Mouse (Mus musculus): ENCODE results near the gene Dlst. TPM values are rescaled to one million over a fixed set of nuclear protein-coding genes. Genes with fewer than 3 reads are reported as not detected.
"Not testable (repeated sequence)": the region's sequence is repeated elsewhere in the genome, so short reads cannot be mapped to it uniquely, and the experiment has no call there.

Dlst gene
- polyA plus RNA-seq, 1 experiment from 2014 or later: 102 TPM

DNA sequence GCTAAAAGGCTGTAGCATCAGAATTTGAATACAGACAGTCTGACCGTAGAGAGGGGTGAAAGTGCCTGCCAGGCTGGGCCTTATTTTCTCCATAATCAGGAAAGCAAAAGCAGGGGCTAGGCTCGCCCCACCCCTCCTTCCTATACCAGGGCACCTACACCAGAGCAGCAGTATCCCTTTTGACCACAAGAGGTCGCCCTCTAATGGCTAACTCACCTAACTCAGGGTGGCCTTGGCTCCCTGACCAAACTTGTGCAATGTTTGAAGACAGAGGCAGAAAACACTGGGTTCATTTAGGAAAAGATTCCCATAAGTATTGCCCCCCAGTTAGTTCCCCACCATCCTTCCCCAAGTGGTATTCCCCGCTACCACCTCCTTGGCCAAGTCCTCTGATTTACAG, 32.2 kb downstream of the Dlst start:
- H3K27ac ChIP-seq: no peak overlapping the region
- 12% methylated on average over 4 of the region's 4 CpGs for WGBS
- H3K4me2 ChIP-seq (replicated peaks): no peak overlapping the region
- H3K4me1 ChIP-seq: peaks cover 14% of the 10 kb centered on the region
- ATAC-seq (ENCODE audit: low FRiP score): no peak
- H3K4me3 ChIP-seq: no peak overlapping the region
- H3K36me3 ChIP-seq: peaks cover 3% of the 10 kb centered on the region; the same call in 1 of the 2 replicates
- H3K27me3 ChIP-seq: 0 out of 2 replicates have a peak, but pooled peaks cover 4% of the 10 kb centered on the region
- H3K9me3 ChIP-seq (replicated peaks): no peaks in the 10 kb centered on the region
- H3K9ac ChIP-seq: no peak overlapping the region

DNA sequence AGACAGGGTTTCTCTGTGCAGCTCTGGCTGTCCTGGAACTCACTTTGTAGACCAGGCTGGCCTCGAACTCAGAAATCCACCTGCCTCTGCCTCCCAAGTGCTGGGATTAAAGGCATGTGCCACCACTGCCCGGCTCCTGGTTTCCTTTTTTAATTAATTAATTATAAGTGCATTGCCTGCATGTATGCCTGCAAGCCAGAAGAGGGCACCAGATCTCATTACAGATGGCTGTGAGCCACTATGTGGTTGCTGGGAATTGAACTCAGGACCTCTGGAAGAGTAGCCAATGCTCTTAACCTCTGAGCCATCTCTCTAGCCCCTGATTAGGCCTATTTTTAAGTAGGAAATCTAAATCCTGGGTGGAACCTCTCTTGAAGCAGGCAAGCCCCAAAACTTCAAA, 33.6 kb downstream of the Dlst start:
- H3K36me3 ChIP-seq; H3K27ac ChIP-seq; ATAC-seq (ENCODE audit: low FRiP score); H3K27me3 ChIP-seq; H3K9ac ChIP-seq; H3K4me3 ChIP-seq; H3K9me3 ChIP-seq (replicated peaks); H3K4me2 ChIP-seq (replicated peaks): not testable (repeated sequence)
- H3K4me1 ChIP-seq: peaks cover 14% of the 10 kb centered on the region
- WGBS: 67% methylated on average over 2 of the region's 2 CpGs

- no peaks in the 10 kb centered on the region for H3K9me3 ChIP-seq (replicated peaks)
- no peak overlapping the region for H3K27ac ChIP-seq
- H3K4me2 ChIP-seq (replicated peaks): no peak overlapping the region
- no peak overlapping the region for H3K4me3 ChIP-seq
- 96% methylated on average over 4 of the region's 4 CpGs for WGBS
- peaks cover 14% of the 10 kb centered on the region for H3K4me1 ChIP-seq
- H3K9ac ChIP-seq: no peak overlapping the region
- H3K36me3 ChIP-seq: peaks cover 3% of the 10 kb centered on the region; the same call in 1 of the 2 replicates
- peaks cover 6% of the 10 kb centered on the region; the same call in 1 of the 2 replicates for H3K27me3 ChIP-seq
- ATAC-seq (ENCODE audit: low FRiP score): no peak
These were observed 34.2 kb downstream of the Dlst start for GRCm38 (mm10) chr12:85144821-85145220.

DNA sequence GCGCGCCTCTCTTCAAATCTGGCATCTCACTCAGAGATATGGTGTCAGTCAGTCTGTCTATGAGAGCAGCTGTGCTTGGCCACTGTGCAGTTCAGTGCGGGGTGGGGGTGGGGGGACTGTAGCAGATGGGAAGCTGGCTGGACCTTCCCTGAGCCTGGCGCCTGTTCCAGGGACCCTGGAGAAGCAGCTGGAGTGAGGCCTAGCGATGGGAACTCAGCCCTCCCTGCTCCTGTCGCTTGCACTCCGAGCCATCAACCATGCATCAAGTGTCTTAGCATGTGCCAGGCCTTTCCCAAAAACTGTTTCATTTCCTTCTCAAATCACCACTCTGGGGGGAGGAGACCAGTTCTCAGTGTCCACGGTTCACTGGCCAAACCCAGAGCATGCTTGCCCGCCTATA, 35.0 kb downstream of the Dlst start:
- H3K9me3 ChIP-seq (replicated peaks): no peaks in the 10 kb centered on the region
- no peak for ATAC-seq (ENCODE audit: low FRiP score)
- H3K9ac ChIP-seq: no peak overlapping the region; the same call in 1 of the 2 replicates
- H3K4me1 ChIP-seq: peaks cover 22% of the 10 kb centered on the region
- peaks cover 3% of the 10 kb centered on the region; the same call in 1 of the 2 replicates for H3K36me3 ChIP-seq
- 72% methylated on average over 9 of the region's 9 CpGs for WGBS
- H3K4me3 ChIP-seq: no peak overlapping the region
- no peak overlapping the region for H3K4me2 ChIP-seq (replicated peaks)
- 0 out of 2 replicates have a peak overlapping the region, but pooled peaks have one; percentile 42 for H3K27ac ChIP-seq
- H3K27me3 ChIP-seq: peaks cover 10% of the 10 kb centered on the region; the same call in 1 of the 2 replicates

GRCm38 (mm10) chr12:85146355-85146754, 35.7 kb downstream of the Dlst start:
- H3K4me3 ChIP-seq: no peak overlapping the region
- H3K36me3 ChIP-seq: peaks cover 3% of the 10 kb centered on the region; the same call in 1 of the 2 replicates
- no peak overlapping the region; the same call in 1 of the 2 replicates for H3K9ac ChIP-seq
- WGBS: 29% methylated on average over 10 of the region's 11 CpGs
- H3K9me3 ChIP-seq (replicated peaks): no peaks in the 10 kb centered on the region
- peaks cover 29% of the 10 kb centered on the region for H3K4me1 ChIP-seq
- no peak for ATAC-seq (ENCODE audit: low FRiP score)
- no peak overlapping the region for H3K27ac ChIP-seq
- H3K27me3 ChIP-seq: peaks cover 15% of the 10 kb centered on the region
- H3K4me2 ChIP-seq (replicated peaks): no peak overlapping the region

DNA sequence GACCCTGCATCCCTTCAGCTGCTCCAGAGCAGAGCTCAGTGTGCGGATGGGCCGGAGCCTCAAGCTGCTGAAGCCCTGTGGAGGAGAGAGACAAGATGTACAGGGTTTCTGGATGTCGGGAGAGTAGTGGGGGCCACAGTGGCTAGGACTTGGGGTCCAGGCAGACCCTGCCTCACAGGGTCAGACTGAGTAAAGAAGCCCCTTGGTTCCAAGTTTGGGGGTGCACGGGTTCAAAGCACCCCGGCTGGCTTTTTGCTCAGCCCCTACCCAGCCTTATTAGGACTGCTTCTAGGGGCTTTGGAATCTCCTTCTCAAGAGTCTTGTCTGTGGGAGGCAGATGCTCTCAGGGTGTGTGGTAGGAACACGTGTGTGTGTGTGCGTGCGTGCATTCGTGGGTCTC, 36.2 kb downstream of the Dlst start:
- Histone ChIP-seq H3K4me3 (no peak overlapping the region), H3K27ac (no peak overlapping the region), H3K27me3 (peaks cover 19% of the 10 kb centered on the region), H3K4me2 (replicated peaks) (no peak overlapping the region), H3K9ac (0 out of 2 replicates have a peak overlapping the region, but pooled peaks have one; percentile 36), H3K9me3 (replicated peaks) (no peaks in the 10 kb centered on the region), H3K36me3 (peaks cover 3% of the 10 kb centered on the region; the same call in 1 of the 2 replicates), H3K4me1 (peaks cover 29% of the 10 kb centered on the region)
- no peak for ATAC-seq (ENCODE audit: low FRiP score)
- 85% methylated on average over 9 of the region's 9 CpGs for WGBS

DNA sequence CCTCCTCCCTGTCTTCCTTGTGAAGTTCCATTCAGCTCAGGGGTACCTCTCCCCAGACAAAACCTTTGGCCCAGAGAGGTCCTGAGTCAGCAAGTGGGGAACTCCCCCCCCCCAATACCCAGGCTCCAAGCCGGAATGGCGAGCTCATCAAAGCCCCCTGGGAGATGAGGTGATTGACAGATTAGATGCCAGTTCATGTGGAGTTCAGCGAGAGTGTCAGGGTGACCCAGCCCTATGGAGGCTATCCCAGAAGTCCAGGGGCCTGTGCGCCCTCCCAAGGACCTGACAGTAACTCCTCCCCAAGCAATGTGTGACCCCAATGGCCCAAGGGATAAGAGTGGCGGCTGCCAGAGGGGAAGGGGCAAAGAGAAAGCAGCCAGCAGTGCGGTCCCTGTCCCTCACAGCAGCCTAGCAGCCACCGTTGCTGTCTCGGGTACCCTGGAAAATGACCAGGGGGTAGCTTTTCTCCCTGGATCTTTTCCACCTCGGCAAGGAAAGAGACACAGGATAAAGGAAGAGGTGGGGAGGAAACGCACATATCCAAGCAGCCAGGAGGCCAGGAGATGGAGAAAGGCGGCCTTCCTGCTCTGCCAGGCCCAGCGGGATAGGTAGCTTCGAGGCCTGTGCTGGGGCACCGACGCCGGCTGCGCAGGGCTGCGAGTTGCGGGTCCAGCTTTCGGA, 39.8 kb downstream of the Dlst start:
- Histone ChIP-seq H3K4me2 (replicated peaks) (peak overlapping the region; percentile 62), H3K27ac (0 out of 2 replicates have a peak overlapping the region, but pooled peaks have one; percentile 2), H3K4me3 (peak overlapping the region; percentile 42), H3K36me3 (peaks cover 3% of the 10 kb centered on the region; the same call in 1 of the 2 replicates), H3K9me3 (replicated peaks) (no peaks in the 10 kb centered on the region), H3K27me3 (peaks cover 19% of the 10 kb centered on the region), H3K4me1 (peaks cover 29% of the 10 kb centered on the region), H3K9ac (peak overlapping the region; percentile 61)
- WGBS: 6% methylated on average over 20 of the region's 20 CpGs
- peak; percentile 17; the same call in 1 of the 2 replicates for ATAC-seq (ENCODE audit: low FRiP score)

GRCm38 (mm10) chr12:85151002-85151774, 40.6 kb downstream of the Dlst start, which contains the start of gene Rps6kl1:
Gene Rps6kl1 (minus strand): TSS chr12:85151264.
- peak within 1 kb of the TSS; percentile 61 for H3K9ac ChIP-seq
- H3K27ac ChIP-seq: 0 out of 2 replicates have a peak within 1 kb of the TSS, but pooled peaks have one; percentile 2
- peak within 1 kb of the TSS; percentile 62 for H3K4me2 ChIP-seq (replicated peaks)
- ATAC-seq (ENCODE audit: low FRiP score): peak; percentile 93
- peak within 1 kb of the TSS; percentile 42 for H3K4me3 ChIP-seq
- 16% methylated on average over 28 of the region's 28 CpGs for WGBS
- H3K36me3 ChIP-seq: peaks cover 3% of the 10 kb centered on the region; the same call in 1 of the 2 replicates
- peaks cover 19% of the 10 kb centered on the region for H3K27me3 ChIP-seq
- H3K9me3 ChIP-seq (replicated peaks): no peaks in the 10 kb centered on the region
- H3K4me1 ChIP-seq: peaks cover 23% of the 10 kb centered on the region

DNA sequence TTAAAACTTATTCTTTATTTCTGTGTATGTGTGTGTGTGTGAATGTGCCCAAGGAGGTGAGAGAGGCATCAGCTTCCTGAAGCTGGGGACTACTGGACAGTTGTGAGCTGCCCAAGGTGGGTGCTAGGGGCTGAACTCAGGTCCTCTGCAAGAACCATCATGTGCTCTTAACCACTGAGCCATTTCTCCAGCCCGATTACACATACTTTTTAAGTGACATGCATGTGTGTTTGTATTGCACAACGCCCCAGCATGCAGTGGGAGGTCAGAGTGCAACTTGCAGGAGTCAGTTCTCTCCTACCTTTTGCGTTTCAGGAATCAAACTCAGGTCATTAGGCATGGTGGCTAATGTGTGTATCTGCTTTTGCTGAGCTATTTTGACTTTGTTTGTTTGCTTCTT, 42.4 kb downstream of the Dlst start:
- H3K36me3 ChIP-seq: no peaks in the 10 kb centered on the region
- H3K27ac ChIP-seq: no peak overlapping the region
- 73% methylated on average over 3 of the region's 3 CpGs for WGBS
- no peaks in the 10 kb centered on the region for H3K9me3 ChIP-seq (replicated peaks)
- H3K9ac ChIP-seq: no peak overlapping the region
- H3K4me1 ChIP-seq: peaks cover 15% of the 10 kb centered on the region
- no peak overlapping the region for H3K4me3 ChIP-seq
- ATAC-seq (ENCODE audit: low FRiP score): no peak
- no peak overlapping the region for H3K4me2 ChIP-seq (replicated peaks)
- H3K27me3 ChIP-seq: peaks cover 19% of the 10 kb centered on the region

- no peaks in the 10 kb centered on the region for H3K9me3 ChIP-seq (replicated peaks)
- no peak overlapping the region for H3K9ac ChIP-seq
- ATAC-seq (ENCODE audit: low FRiP score): no peak
- no peak overlapping the region for H3K4me3 ChIP-seq
- H3K27ac ChIP-seq: no peak overlapping the region
- H3K36me3 ChIP-seq: no peaks in the 10 kb centered on the region
- peaks cover 4% of the 10 kb centered on the region; the same call in 1 of the 2 replicates for H3K27me3 ChIP-seq
- H3K4me2 ChIP-seq (replicated peaks): no peak overlapping the region
- H3K4me1 ChIP-seq: peaks cover 1% of the 10 kb centered on the region
- 63% methylated on average over 6 of the region's 6 CpGs for WGBS
These were observed 45.7 kb downstream of the Dlst start for GRCm38 (mm10) chr12:85156324-85156723.

DNA sequence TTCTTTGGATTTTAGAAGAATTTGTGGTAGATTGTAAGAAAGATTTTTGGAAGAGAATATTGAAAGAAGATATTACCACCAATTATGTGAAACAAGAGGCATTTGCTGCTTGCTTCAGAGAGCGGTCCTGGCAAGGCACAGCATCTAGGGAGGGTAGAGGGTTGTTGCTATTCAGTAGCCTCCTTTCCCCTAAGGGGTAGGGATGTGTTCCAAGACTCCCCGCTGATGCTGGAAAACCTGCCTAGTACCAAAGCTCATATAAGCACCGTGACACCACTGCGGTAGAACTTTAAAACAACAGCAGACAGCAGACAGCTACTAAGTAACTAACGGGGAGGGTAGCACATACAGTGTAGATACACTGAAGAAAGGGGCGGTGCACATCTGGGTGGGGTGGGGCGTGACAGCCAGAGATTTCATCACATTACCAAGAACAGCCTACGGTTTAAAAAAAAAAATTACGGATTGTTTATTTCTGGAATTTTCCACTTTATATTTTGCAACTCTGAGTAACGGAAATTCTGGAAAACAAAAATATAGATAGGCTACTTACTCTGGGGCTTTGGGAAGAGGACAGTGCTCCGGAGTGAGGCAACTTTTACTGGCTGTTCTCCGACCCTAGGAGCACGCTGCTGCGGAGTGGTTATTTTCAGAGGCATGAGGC, 47.3 kb downstream of the Dlst start:
- Histone ChIP-seq H3K4me3 (no peak overlapping the region), H3K36me3 (no peaks in the 10 kb centered on the region), H3K27me3 (no peaks in the 10 kb centered on the region), H3K9me3 (replicated peaks) (no peaks in the 10 kb centered on the region), H3K27ac (no peak overlapping the region), H3K4me2 (replicated peaks) (no peak overlapping the region), H3K9ac (no peak overlapping the region), H3K4me1 (no peaks in the 10 kb centered on the region)
- ATAC-seq (ENCODE audit: low FRiP score): no peak
- WGBS: 89% methylated on average over 14 of the region's 14 CpGs

DNA sequence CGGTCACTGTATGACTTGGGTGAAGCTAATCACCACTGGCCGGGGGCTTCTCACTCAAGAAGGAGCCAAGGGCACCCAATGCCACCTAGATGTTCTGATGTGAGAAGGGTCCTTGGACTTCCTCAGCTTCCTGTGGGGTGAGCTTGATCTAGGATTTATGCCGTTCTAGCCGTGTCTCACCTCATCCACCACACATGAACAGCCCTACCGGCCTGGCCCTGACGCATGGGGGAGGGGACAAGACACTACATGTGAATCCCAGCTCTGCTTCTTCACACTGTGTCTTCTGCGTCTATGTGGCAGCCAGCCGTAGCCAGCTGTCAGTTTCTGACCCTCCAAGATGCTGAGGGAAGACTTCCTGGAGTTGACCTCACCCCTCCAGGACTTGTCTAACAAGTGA, 48.2 kb downstream of the Dlst start:
- WGBS: 92% methylated on average over 8 of the region's 8 CpGs
- H3K4me2 ChIP-seq (replicated peaks): no peak overlapping the region
- no peak for ATAC-seq (ENCODE audit: low FRiP score)
- H3K36me3 ChIP-seq: no peaks in the 10 kb centered on the region
- H3K27me3 ChIP-seq: no peaks in the 10 kb centered on the region
- H3K4me1 ChIP-seq: no peaks in the 10 kb centered on the region
- H3K9me3 ChIP-seq (replicated peaks): no peaks in the 10 kb centered on the region
- no peak overlapping the region for H3K9ac ChIP-seq
- H3K4me3 ChIP-seq: no peak overlapping the region
- no peak overlapping the region for H3K27ac ChIP-seq

Measured in hindbrain, embryonic 12.5 days (tissue).